Mouse (Mus musculus) midbrain, embryonic 11.5 days (tissue): ENCODE measurements around the gene Aff3. TPM values are rescaled to one million over a fixed set of nuclear protein-coding genes. Genes with fewer than 3 reads are reported as not detected.

Source experiments
- ATAC-seq: fragments of 200-750 bp; cut with Nextera tagmentation; 2 replicates; pipeline ENCODE4 v1.8.0; 2017; ENCODE audit warnings: moderate TSS enrichment, moderate library complexity; ENCODE audit not compliant: low FRiP score
- DNase-seq: peaks from one replicate; pipeline ENCODE4 v3.0.0; 2015; ENCODE audit warnings: low spot score; ENCODE audit errors: missing footprints
- H3K27ac ChIP-seq: fragments of 300-500 bp; sonication (generic); 2 replicates; pipeline ENCODE4 v1.5.1; 2014; ENCODE audit warnings: low read depth, low read length
- H3K27me3 ChIP-seq: fragments of 300-500 bp; sonication (generic); 2 replicates; pipeline ENCODE4 v1.6.1; 2014; ENCODE audit warnings: mild to moderate bottlenecking, low read length, moderate library complexity, mixed read lengths; ENCODE audit not compliant: control insufficient read depth, insufficient read depth
- H3K36me3 ChIP-seq: fragments of 300-500 bp; sonication (generic); 2 replicates; pipeline ENCODE4 v1.6.1; 2014; ENCODE audit warnings: mild to moderate bottlenecking, low read length, moderate library complexity, mixed read lengths; ENCODE audit not compliant: control insufficient read depth, insufficient read depth
- H3K4me1 ChIP-seq: fragments of 300-500 bp; sonication (generic); 2 replicates; pipeline ENCODE4 v1.6.1; 2014; ENCODE audit warnings: low read length; ENCODE audit not compliant: control insufficient read depth, insufficient read depth
- H3K4me2 ChIP-seq: fragments of 300-500 bp; sonication (generic); 2 replicates; pipeline ENCODE4 v1.6.1; 2014; ENCODE audit warnings: mild to moderate bottlenecking, moderate library complexity
- H3K4me3 ChIP-seq: fragments of 300-500 bp; sonication (generic); 2 replicates; pipeline ENCODE4 v1.5.1; 2014; ENCODE audit warnings: low read depth, low read length
- H3K9ac ChIP-seq: fragments of 300-500 bp; sonication (generic); 2 replicates; pipeline ENCODE4 v1.6.1; 2014; ENCODE audit warnings: low read length
- H3K9me3 ChIP-seq: fragments of 300-500 bp; sonication (generic); 2 replicates; pipeline ENCODE4 v1.6.1; 2016; ENCODE audit warnings: low read length; ENCODE audit not compliant: control insufficient read depth
- WGBS: fragments of 180-500 bp; shearing (Covaris S2); extraction: QIAGEN DNeasy Blood & Tissue Kit; methylation state at CpG from one replicate; pipeline ENCODE4 v1.1.7; 2014; 5-methylcytosine and 5-hydroxymethylcytosine counted together
- polyA plus RNA-seq: library from polyadenylated mRNA; unstranded; fragments of >200 nt; fragmentation: Nextera tagmentation; extraction: Ambion mirVana; gene quantifications from 2 replicates; pipeline ENCODE4 v1.2.1, GENCODE M21; 2014

The Aff3 gene
- polyA plus RNA-seq, 1 experiment from 2014 or later = 16.3 TPM

DNA sequence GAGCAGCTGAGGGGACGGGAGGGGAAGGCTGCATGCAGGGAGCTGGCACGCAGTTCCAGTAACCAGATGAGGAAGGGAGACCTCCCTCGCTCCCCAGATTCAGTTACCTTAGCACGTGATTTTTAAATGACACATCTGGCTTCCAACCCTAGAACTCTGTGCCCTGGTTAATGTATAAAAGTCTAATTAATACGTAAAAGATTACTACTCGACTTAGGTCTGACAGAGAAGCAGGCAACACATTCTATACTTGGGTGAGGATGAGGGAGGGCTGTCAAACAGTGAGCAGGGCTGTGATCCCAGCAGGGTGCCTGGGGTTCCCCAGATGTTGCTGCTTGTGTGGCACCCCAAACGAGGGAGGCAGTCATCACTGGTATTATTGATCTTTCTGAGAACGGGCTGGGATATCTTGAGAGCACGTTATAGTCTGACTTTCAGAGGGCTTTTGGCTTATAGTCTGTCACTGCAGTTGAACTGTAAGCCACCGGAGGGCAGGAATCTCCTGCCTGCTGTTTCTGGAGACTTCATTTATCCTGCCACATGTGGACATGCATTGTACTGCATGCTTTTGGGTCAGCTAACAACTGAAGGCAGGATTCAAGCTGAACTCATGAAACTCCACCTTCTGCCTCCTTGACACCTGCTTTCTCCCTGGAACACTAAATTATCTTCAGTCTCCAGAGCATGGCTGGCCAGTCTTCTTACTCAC lies 462.1 kb downstream of the Aff3 start:
- no peak overlapping the region for H3K27ac ChIP-seq
- 79% methylated on average over 10 of the region's 10 CpGs for WGBS
- peaks cover 29% of the 10 kb centered on the region for H3K4me1 ChIP-seq
- H3K36me3 ChIP-seq = no peaks in the 10 kb centered on the region
- DNase-seq = peak; percentile 81
- no peak overlapping the region for H3K4me3 ChIP-seq
- no peak overlapping the region for H3K9ac ChIP-seq
- H3K9me3 ChIP-seq = no peaks in the 10 kb centered on the region
- no peak for ATAC-seq
- H3K27me3 ChIP-seq = no peaks in the 10 kb centered on the region
- no peak overlapping the region for H3K4me2 ChIP-seq

GRCm38 (mm10) chr1:38201796-38202195 lies 463.0 kb downstream of the Aff3 start:
- no peaks in the 10 kb centered on the region for H3K36me3 ChIP-seq
- 88% methylated on average over 3 of the region's 3 CpGs for WGBS

GRCm38 (mm10) chr1:38199669-38200635 lies 464.8 kb downstream of the Aff3 start:
- H3K4me3 ChIP-seq = no peak overlapping the region
- no peak overlapping the region for H3K27ac ChIP-seq
- no peak overlapping the region for H3K9ac ChIP-seq
- H3K4me1 ChIP-seq = peaks cover 32% of the 10 kb centered on the region
- no peaks in the 10 kb centered on the region for H3K36me3 ChIP-seq
- no peaks in the 10 kb centered on the region for H3K27me3 ChIP-seq
- no peak for DNase-seq
- WGBS = 47% methylated on average over 17 of the region's 17 CpGs
- H3K9me3 ChIP-seq = no peaks in the 10 kb centered on the region
- peak; percentile 27; the same call in 1 of the 2 replicates for ATAC-seq
- H3K4me2 ChIP-seq = no peak overlapping the region

More at GRCm38 (mm10) chr1:38201796-38202195, 463.0 kb downstream of the Aff3 start:
- no peak for ATAC-seq
- Histone ChIP-seq H3K9me3 (no peaks in the 10 kb centered on the region), H3K9ac (no peak overlapping the region), H3K4me1 (peaks cover 32% of the 10 kb centered on the region), H3K4me2 (no peak overlapping the region), H3K27ac (no peak overlapping the region), H3K4me3 (no peak overlapping the region), H3K27me3 (no peaks in the 10 kb centered on the region)
- DNase-seq = no peak

GRCm38 (mm10) chr1:38198393-38199029 lies 466.2 kb downstream of the Aff3 start:
- Histone ChIP-seq H3K9ac (no peak overlapping the region), H3K4me2 (peak overlapping the region; percentile 14; the same call in 1 of the 2 replicates), H3K4me1 (peaks cover 32% of the 10 kb centered on the region), H3K4me3 (no peak overlapping the region), H3K36me3 (no peaks in the 10 kb centered on the region), H3K9me3 (no peaks in the 10 kb centered on the region), H3K27me3 (no peaks in the 10 kb centered on the region), H3K27ac (no peak overlapping the region)
- DNase-seq (peak; percentile 91), ATAC-seq (peak; percentile 52)
- WGBS = 26% methylated on average over 15 of the region's 15 CpGs

GRCm38 (mm10) chr1:38197145-38197682 lies 467.5 kb downstream of the Aff3 start:
- no peak overlapping the region for H3K27ac ChIP-seq
- WGBS = 69% methylated on average over 8 of the region's 8 CpGs
- H3K27me3 ChIP-seq = no peaks in the 10 kb centered on the region
- ATAC-seq = no peak
- no peak overlapping the region for H3K9ac ChIP-seq
- H3K4me1 ChIP-seq = peaks cover 32% of the 10 kb centered on the region
- no peaks in the 10 kb centered on the region for H3K36me3 ChIP-seq
- no peak for DNase-seq
- no peak overlapping the region for H3K4me2 ChIP-seq
- H3K4me3 ChIP-seq = no peak overlapping the region
- no peaks in the 10 kb centered on the region for H3K9me3 ChIP-seq

DNA sequence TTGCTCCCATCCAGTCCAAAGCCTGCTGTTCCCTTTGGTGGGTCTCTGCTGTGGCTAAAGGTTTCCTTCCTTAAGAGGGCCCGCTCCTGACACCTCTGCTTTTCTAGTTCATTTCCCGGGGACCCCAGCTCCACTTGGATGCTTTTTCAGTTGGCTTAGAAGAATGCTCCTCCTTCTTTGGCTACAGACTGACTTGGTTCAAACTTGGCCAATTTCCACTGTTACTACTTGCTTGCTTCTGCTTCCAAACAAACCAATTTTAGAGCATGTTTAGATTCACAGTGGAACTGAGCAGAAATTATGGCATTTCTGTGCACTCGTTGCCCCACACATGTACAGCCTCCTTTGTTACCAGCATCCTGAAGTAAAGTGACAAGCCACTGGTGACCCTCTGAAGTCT lies 469.0 kb downstream of the Aff3 start:
- no peak overlapping the region for H3K4me3 ChIP-seq
- H3K27me3 ChIP-seq = no peaks in the 10 kb centered on the region
- ATAC-seq (no peak), DNase-seq (no peak)
- H3K36me3 ChIP-seq = no peaks in the 10 kb centered on the region
- H3K9ac ChIP-seq = no peak overlapping the region
- no peak overlapping the region for H3K4me2 ChIP-seq
- WGBS = 94% methylated on average over 3 of the region's 3 CpGs
- no peaks in the 10 kb centered on the region for H3K9me3 ChIP-seq
- H3K27ac ChIP-seq = no peak overlapping the region
- H3K4me1 ChIP-seq = peaks cover 32% of the 10 kb centered on the region

DNA sequence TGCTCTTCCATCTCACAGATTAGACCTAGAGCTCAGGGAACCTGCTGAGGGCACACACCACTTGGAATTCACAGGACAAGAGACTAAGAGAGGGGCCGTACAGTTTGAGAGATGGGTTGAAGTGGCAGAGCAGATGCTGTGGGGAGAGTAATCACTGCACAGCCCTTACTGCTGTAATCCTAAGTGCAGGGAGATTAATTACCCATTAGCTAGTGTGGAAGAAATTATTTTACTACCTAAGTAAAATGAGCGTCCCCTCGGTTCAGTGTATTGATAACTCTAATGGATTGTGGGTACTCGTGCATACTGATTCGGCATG lies 478.6 kb downstream of the Aff3 start:
- WGBS = 89% methylated on average over 5 of the region's 5 CpGs
- Histone ChIP-seq H3K4me3 (no peak overlapping the region), H3K4me1 (no peaks in the 10 kb centered on the region), H3K4me2 (no peak overlapping the region), H3K27me3 (no peaks in the 10 kb centered on the region), H3K27ac (no peak overlapping the region), H3K9ac (no peak overlapping the region), H3K9me3 (no peaks in the 10 kb centered on the region), H3K36me3 (peaks cover 2% of the 10 kb centered on the region)
- DNase-seq (no peak), ATAC-seq (no peak)

DNA sequence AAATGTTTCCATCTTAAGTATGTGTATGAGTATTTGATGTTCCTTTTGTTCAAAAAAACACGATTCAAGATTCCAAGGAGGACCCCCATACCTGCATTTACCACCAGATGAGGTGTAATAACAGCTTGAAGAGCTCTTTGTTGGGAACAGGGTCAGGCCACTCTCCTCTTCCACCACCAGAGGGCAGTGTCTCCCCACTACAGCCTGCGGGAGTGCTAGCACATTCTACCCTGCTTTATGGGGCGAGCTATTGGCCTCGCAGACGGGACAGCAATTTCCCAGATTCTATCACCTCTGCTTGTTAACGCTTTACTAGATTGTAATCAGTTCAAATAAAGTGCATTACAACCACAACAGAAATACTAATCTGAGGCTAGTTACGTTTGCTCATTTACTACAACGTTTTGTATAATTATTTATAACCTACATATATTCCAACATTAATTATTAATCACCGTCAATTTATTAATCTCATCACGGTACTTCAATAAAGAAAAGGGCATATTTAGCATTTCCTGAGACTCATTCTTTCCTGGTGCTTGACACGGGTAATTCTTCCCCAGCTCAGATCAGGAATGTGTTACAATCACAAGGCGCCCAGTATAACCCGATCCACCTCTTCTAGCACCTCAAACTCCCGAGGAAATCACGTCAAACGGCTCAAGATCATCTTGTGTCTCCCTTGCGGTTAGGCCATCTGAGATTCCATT lies 479.1 kb downstream of the Aff3 start:
- peak; percentile 62; the same call in 1 of the 2 replicates for ATAC-seq
- no peak overlapping the region for H3K9ac ChIP-seq
- WGBS = 60% methylated on average over 17 of the region's 17 CpGs
- H3K36me3 ChIP-seq = peaks cover 2% of the 10 kb centered on the region
- H3K9me3 ChIP-seq = no peaks in the 10 kb centered on the region
- no peak overlapping the region for H3K4me2 ChIP-seq
- no peaks in the 10 kb centered on the region for H3K4me1 ChIP-seq
- DNase-seq = peak; percentile 97
- no peak overlapping the region for H3K27ac ChIP-seq
- no peak overlapping the region for H3K4me3 ChIP-seq
- no peaks in the 10 kb centered on the region for H3K27me3 ChIP-seq
